Mouse (Mus musculus) B cell, adult 62 days (primary cell): Measurements from ENCODE around the gene Ccl24. TPM values are rescaled to one million over a fixed set of nuclear protein-coding genes. Genes with fewer than 3 reads are reported as not detected.

ENCODE experiments used
- total RNA-seq: library from RNA; stranded (reverse); gene quantifications from 4 replicates; pipeline ENCODE4 v1.2.4, GENCODE M21; 2023

The Ccl24 gene
- total RNA-seq: 0.45 TPM in 1 of 4 replicates, not detected in the others

GRCm38 (mm10) chr5:135573006-135573405 is at the start of gene Ccl24:
Gene Ccl24, minus strand, starts transcription at chr5:135573049.

GRCm38 (mm10) chr5:135563469-135563868 is 9.4 kb downstream of the Ccl24 start, which contains the start of gene Ccl26:
Gene Ccl26, minus strand, starts transcription at chr5:135563569.

GRCm38 (mm10) chr5:135544865-135545797 is 27.7 kb downstream of the Ccl24 start, which contains the start of gene Hip1:
Gene Hip1, minus strand, starts transcription at chr5:135545120.

Other genes with a start within 250 kb of the Ccl24 start
- not detected in 4 replicates for gene Fkbp6, start 223.0 kb downstream of the Ccl24 start, total RNA-seq
- gene Trim50, start 219.8 kb downstream of the Ccl24 start, total RNA-seq: not detected in 4 replicates
- 25.6 to 40.7 TPM (median 31.0 TPM) in 4 replicates for gene Nsun5, start 203.1 kb downstream of the Ccl24 start, total RNA-seq
- 60.4 to 65.7 TPM (median 62.5 TPM) in 4 replicates for gene Pom121, start 178.5 kb downstream of the Ccl24 start, total RNA-seq
- gene Hip1, start 27.9 kb downstream of the Ccl24 start, total RNA-seq: 28.3 to 32.7 TPM (median 32.2 TPM) in 4 replicates
- gene Ccl26, start 9.5 kb downstream of the Ccl24 start, total RNA-seq: not detected in 4 replicates
- gene Rhbdd2, start 59.6 kb upstream of the Ccl24 start, total RNA-seq: 16.1 to 23.2 TPM (median 20.5 TPM) in 4 replicates
- 38.2 to 47.9 TPM (median 42.2 TPM) in 4 replicates for gene Por, start 97.0 kb upstream of the Ccl24 start, total RNA-seq
- gene Tmem120a, start 171.4 kb upstream of the Ccl24 start, total RNA-seq: 7.9 to 14.5 TPM (median 12.3 TPM) in 4 replicates
- gene Styxl1, start 205.3 kb upstream of the Ccl24 start, total RNA-seq: 1.2 TPM in 1 of 4 replicates, not detected in the others
- 143 to 159 TPM (median 155 TPM) in 4 replicates for gene Mdh2, start 205.4 kb upstream of the Ccl24 start, total RNA-seq
- gene Srrm3, start 233.8 kb upstream of the Ccl24 start, total RNA-seq: 0.38 TPM in 1 of 4 replicates, not detected in the others